Mouse (Mus musculus): ENCODE measurements around the gene Gnb1. TPM values are rescaled to one million over a fixed set of nuclear protein-coding genes. Genes with fewer than 3 reads are reported as not detected.

Gene Gnb1
- 368 TPM for polyA plus RNA-seq (2017; shearing (Covaris generic))

DNA sequence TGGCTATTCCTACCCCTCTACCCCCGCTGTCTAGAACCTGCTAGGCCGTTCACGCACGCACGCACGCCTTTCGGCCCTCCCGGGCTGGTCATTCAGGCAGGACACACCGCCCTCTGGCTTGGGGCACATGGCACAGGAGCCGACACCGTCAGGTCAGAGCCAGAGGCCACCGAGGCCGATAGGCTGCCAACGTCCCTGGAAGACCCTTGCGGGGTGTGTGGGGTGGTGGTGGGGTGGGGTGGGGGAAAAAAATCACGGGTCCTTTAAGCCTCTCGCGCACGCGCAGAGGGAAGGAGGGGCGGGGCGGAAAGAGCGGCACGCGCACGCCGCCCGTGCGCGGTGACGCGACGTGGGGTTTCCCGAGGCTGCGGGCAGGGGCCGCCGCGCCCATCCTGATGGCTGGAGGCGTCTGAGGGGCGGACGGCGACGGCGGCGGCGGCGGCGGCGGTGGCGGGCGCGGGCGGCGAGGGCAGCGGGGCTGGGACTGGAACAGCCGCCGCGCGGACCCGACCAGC lies at the start of gene Gnb1:
Gnb1 (plus strand) TSS at position 372 of the 515 bp plus-strand sequence.

DNA sequence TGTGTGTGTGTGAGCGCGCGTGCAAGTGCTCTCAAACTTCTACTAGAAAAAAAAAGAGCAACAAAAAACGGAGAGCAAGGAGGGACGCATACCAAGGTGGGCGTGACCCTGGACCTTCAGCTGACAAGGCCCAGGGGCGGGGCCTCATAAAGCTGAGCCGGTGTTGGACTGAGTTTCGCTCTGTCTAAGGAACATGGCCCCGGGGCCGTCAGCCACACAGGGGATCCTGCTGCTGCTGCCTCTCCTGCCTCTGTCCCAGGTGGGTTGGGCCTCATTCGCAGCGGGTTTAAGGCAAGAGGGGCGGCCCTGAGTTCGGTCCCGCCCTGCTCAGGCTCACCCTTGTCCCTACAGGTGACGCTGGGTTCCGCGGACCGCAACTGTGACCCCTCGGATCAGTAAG lies 22.2 kb upstream of the Gnb1 start, which contains the start of gene Tmem52:
Tmem52 (plus strand) TSS at position 163 of the 400 bp plus-strand sequence.

DNA sequence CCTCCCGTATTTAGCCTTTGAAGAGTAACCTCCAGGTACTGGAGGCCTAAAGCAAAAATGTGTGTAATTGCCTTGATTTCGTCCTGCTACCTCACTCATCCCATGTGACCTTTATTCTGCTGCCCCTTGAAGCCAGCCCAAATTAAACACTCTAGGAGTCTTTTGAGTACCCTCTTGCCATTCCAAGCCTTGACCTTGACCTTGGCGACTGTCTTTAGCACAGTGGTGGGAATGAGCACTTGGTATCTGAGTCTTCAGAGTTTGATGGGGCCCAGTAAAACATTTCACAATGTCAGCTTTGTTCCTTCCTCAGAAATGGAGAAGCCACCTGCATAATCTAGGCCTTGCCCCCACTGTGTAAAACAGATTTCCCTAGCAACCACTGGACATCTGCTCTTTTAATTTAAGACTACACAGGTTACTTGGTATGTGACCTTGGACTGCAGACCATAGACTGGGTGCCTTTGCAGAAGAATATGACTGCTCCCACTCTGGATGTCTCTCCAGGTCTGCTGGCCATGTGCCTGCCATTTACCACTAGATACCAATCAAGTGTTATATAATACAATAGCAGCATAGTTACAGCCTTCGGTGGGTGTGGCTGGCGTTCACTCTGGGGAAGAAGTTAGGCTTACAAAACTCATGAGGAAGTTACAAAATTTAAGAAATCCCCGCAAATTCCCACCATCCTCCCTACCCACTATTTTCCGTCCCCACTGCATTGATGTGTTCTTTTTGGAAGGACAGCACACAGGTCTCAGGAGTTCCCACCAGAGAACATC lies 70.7 kb downstream of the Gnb1 start, which contains the start of gene Nadk:
Nadk (plus strand) TSS at position 718 of the 782 bp plus-strand sequence.

GRCm38 (mm10) chr4:155601091-155601996 lies 110.2 kb downstream of the Gnb1 start, which contains the start of gene Slc35e2:
TSS of gene Slc35e2 (plus strand) at chr4:155601416.

Other genes with a start within 250 kb of the Gnb1 start
- gene Faap20, start 241.6 kb upstream of the Gnb1 start, polyA plus RNA-seq (2017; shearing (Covaris generic)) = 121 TPM
- gene Prkcz, start 130.0 kb upstream of the Gnb1 start, polyA plus RNA-seq (2017; shearing (Covaris generic)) = 47.2 TPM
- 1.4 TPM for gene Gabrd, start 93.2 kb upstream of the Gnb1 start, polyA plus RNA-seq (2017; shearing (Covaris generic))
- 4.7 TPM for gene Cfap74, start 82.2 kb upstream of the Gnb1 start, polyA plus RNA-seq (2017; shearing (Covaris generic))
- gene Tmem52, start 22.2 kb upstream of the Gnb1 start, polyA plus RNA-seq (2017; shearing (Covaris generic)) = not detected
- gene Nadk, start 71.0 kb downstream of the Gnb1 start, polyA plus RNA-seq (2017; shearing (Covaris generic)) = 141 TPM
- 11.2 TPM for gene Slc35e2, start 110.1 kb downstream of the Gnb1 start, polyA plus RNA-seq (2017; shearing (Covaris generic))
- gene Cdk11b, start 133.5 kb downstream of the Gnb1 start, polyA plus RNA-seq (2017; shearing (Covaris generic)) = 161 TPM
- gene Gm10563, start 154.0 kb downstream of the Gnb1 start, polyA plus RNA-seq (2017; shearing (Covaris generic)) = not detected
- 0.23 TPM for gene Mmp23, start 162.0 kb downstream of the Gnb1 start, polyA plus RNA-seq (2017; shearing (Covaris generic))
- gene Mib2, start 177.8 kb downstream of the Gnb1 start, polyA plus RNA-seq (2017; shearing (Covaris generic)) = 41.7 TPM
- gene Fndc10, start 203.0 kb downstream of the Gnb1 start, polyA plus RNA-seq (2017; shearing (Covaris generic)) = 14.9 TPM
- gene Ssu72, start 213.4 kb downstream of the Gnb1 start, polyA plus RNA-seq (2017; shearing (Covaris generic)) = 178 TPM
- 0.75 TPM for gene Tmem240, start 243.4 kb downstream of the Gnb1 start, polyA plus RNA-seq (2017; shearing (Covaris generic))

All from CD4-positive, CD25-positive, alpha-beta regulatory T cell (primary cell).